Mouse (Mus musculus) stomach, postnatal 0 days (tissue): ENCODE results near the gene Fgfr1op.
"Not testable (repeated sequence)": the region's sequence is repeated elsewhere in the genome, so short reads cannot be mapped to it uniquely, and the experiment has no call there.

Experiments
- CTCF ChIP-seq: IDR thresholded peaks from 2 replicates; pipeline ENCODE4 v1.5.1; 2016; ENCODE audit warnings: antibody characterized with exemption, low read depth, mild to moderate bottlenecking, moderate library complexity
- EP300 ChIP-seq: optimal IDR thresholded peaks from 2 replicates; pipeline ENCODE3; 2016; ENCODE audit warnings: antibody characterized with exemption

DNA sequence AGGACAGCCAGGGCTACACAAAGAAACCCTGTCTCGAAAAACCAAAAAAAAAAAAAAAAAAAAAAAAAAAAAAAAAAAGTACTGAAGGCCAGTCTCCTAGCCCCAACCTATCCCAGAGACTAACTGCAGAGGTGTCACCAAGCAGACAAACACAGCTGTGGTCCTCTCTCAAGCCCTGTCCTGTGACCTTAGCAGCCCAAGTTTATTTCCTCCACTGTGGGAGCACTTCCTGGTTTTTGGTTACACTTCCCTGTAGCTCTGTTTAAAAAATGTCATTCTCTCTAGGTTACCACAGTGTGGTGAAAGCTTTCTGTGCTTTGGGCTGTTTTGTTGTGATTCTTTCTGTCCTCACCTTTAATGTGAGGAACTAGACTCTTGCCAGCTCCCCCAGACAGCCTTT is 6.7 kb upstream of the Fgfr1op start:
- TF ChIP-seq CTCF, EP300: not testable (repeated sequence)
